Mouse (Mus musculus) small intestine, adult 2 months (tissue): ENCODE measurements around the gene Cpsf6. TPM values are rescaled to one million over a fixed set of nuclear protein-coding genes. Genes with fewer than 3 reads are reported as not detected.

ENCODE experiments used
- H3K27ac ChIP-seq: fragments of 200-500 bp; 2 replicates; pipeline ENCODE4 v1.5.1; 2012; ENCODE audit warnings: low read depth, low read length, control low read depth, inconsistent platforms; ENCODE audit not compliant: insufficient read depth
- H3K27me3 ChIP-seq: fragments of 200-500 bp; 2 replicates; pipeline ENCODE4 v1.6.1; 2012; ENCODE audit warnings: mild to moderate bottlenecking, moderate library complexity, low read length, inconsistent platforms; ENCODE audit not compliant: control insufficient read depth, insufficient read depth
- H3K36me3 ChIP-seq: fragments of 200-500 bp; 2 replicates; pipeline ENCODE4 v1.6.1; 2012; ENCODE audit warnings: mild to moderate bottlenecking, low read length, control low read depth, inconsistent platforms; ENCODE audit not compliant: control insufficient read depth, insufficient read depth
- H3K4me1 ChIP-seq: fragments of 200-500 bp; 2 replicates; pipeline ENCODE4 v1.6.1; 2012; ENCODE audit warnings: low read length, inconsistent platforms, mixed read lengths; ENCODE audit not compliant: control insufficient read depth, insufficient read depth, insufficient read length
- H3K4me3 ChIP-seq: fragments of 200-500 bp; 2 replicates; pipeline ENCODE4 v1.5.1; 2012; ENCODE audit warnings: low read depth, mild to moderate bottlenecking, control low read depth, inconsistent platforms, low read length, moderate library complexity
- CTCF ChIP-seq: fragments of 200-500 bp; IDR thresholded peaks from 2 replicates; pipeline ENCODE4 v1.5.1; 2012; ENCODE audit warnings: low read depth, mild to moderate bottlenecking, control low read depth, inconsistent platforms, low read length, moderate library complexity, mixed read lengths; ENCODE audit not compliant: insufficient replicate concordance, insufficient read length; ENCODE audit errors: extremely low read depth
- POLR2A ChIP-seq: fragments of 200-500 bp; IDR thresholded peaks from 2 replicates; pipeline ENCODE4 v1.6.1; 2012; ENCODE audit warnings: low read depth, mild to moderate bottlenecking, control low read depth, inconsistent platforms, low read length, moderate library complexity
- WGBS: fragments of 180-500 bp; shearing (Covaris S2); methylation state at CpG from one replicate; pipeline ENCODE4 v1.1.7; 2018; 5-methylcytosine and 5-hydroxymethylcytosine counted together
- polyA plus RNA-seq: library from polyadenylated mRNA; depleted of rRNA; stranded (reverse); fragments of >200 nt; gene quantifications from 2 replicates; pipeline ENCODE4 v1.2.3, GENCODE M21; 2012

Gene Cpsf6
- polyA plus RNA-seq, 1 experiment = 36.6 TPM

- Histone ChIP-seq H3K4me3 (no peak overlapping the region), H3K27me3 (no peaks in the 10 kb centered on the region), H3K36me3 (no peaks in the 10 kb centered on the region), H3K27ac (no peak overlapping the region), H3K4me1 (no peaks in the 10 kb centered on the region)
- WGBS = 78% methylated on average over 4 of the region's 4 CpGs
- TF ChIP-seq CTCF (no peak), POLR2A (no peak)
Measured at GRCm38 (mm10) chr10:117407734-117408288, 28.0 kb upstream of the Cpsf6 start.

GRCm38 (mm10) chr10:117406843-117407733 is 27.3 kb upstream of the Cpsf6 start:
- 89% methylated on average over 8 of the region's 8 CpGs for WGBS
- TF ChIP-seq CTCF (no peak), POLR2A (no peak)
- peaks cover 6% of the 10 kb centered on the region; the same call in 1 of the 2 replicates for H3K27me3 ChIP-seq
- H3K27ac ChIP-seq = no peak overlapping the region
- no peaks in the 10 kb centered on the region for H3K4me1 ChIP-seq
- no peak overlapping the region for H3K4me3 ChIP-seq
- H3K36me3 ChIP-seq = no peaks in the 10 kb centered on the region

- TF ChIP-seq POLR2A = no peak
- TF ChIP-seq CTCF = no peak
- 86% methylated on average over 5 of the region's 5 CpGs for WGBS
- H3K36me3 ChIP-seq = no peaks in the 10 kb centered on the region
- H3K4me1 ChIP-seq = no peaks in the 10 kb centered on the region
- H3K4me3 ChIP-seq = no peak overlapping the region
- H3K27me3 ChIP-seq = peaks cover 6% of the 10 kb centered on the region; the same call in 1 of the 2 replicates
- H3K27ac ChIP-seq = no peak overlapping the region
Measured at GRCm38 (mm10) chr10:117406283-117406588, 26.4 kb upstream of the Cpsf6 start.

GRCm38 (mm10) chr10:117405526-117406282 is 25.9 kb upstream of the Cpsf6 start:
- no peak for TF ChIP-seq POLR2A
- no peak for TF ChIP-seq CTCF
- no peak overlapping the region for H3K27ac ChIP-seq
- 65% methylated on average over 6 of the region's 6 CpGs for WGBS
- no peaks in the 10 kb centered on the region for H3K36me3 ChIP-seq
- peaks cover 6% of the 10 kb centered on the region; the same call in 1 of the 2 replicates for H3K27me3 ChIP-seq
- no peaks in the 10 kb centered on the region for H3K4me1 ChIP-seq
- H3K4me3 ChIP-seq = no peak overlapping the region

GRCm38 (mm10) chr10:117404384-117404783 is 24.6 kb upstream of the Cpsf6 start:
- no peaks in the 10 kb centered on the region for H3K36me3 ChIP-seq
- TF ChIP-seq POLR2A = no peak
- TF ChIP-seq CTCF = no peak
- 91% methylated on average over 6 of the region's 6 CpGs for WGBS
- H3K4me3 ChIP-seq = no peak overlapping the region
- no peaks in the 10 kb centered on the region for H3K4me1 ChIP-seq
- no peak overlapping the region for H3K27ac ChIP-seq
- peaks cover 6% of the 10 kb centered on the region; the same call in 1 of the 2 replicates for H3K27me3 ChIP-seq

- H3K27ac ChIP-seq = no peak overlapping the region
- TF ChIP-seq CTCF (no peak), POLR2A (no peak)
- no peaks in the 10 kb centered on the region for H3K36me3 ChIP-seq
- no peaks in the 10 kb centered on the region for H3K4me1 ChIP-seq
- peaks cover 6% of the 10 kb centered on the region; the same call in 1 of the 2 replicates for H3K27me3 ChIP-seq
- H3K4me3 ChIP-seq = no peak overlapping the region
- WGBS = 79% methylated on average over 15 of the region's 15 CpGs
Measured at GRCm38 (mm10) chr10:117403344-117403953, 23.6 kb upstream of the Cpsf6 start.
